Mouse (Mus musculus): ENCODE measurements at regions not wholly inside any gene's neighbourhood (a gene's known extent, or its start where the extent isn't known, plus 50 kb on each side); places are given as distances from the start of the nearest gene placed in this dataset.
A peak's percentile ranks its signal among the peaks of the same experiment; 100 is the strongest.

- DNase-seq = no peak
Measured at GRCm38 (mm10) chr2:3941496-3941895, 76.0 kb upstream of the Frmd4a start.

GRCm38 (mm10) chr2:3947432-3947831, 70.1 kb upstream of the Frmd4a start:
- no peak for DNase-seq

- DNase-seq = no peak
Measured at GRCm38 (mm10) chr2:3948331-3948730, 69.2 kb upstream of the Frmd4a start.

- DNase-seq = no peak
Measured at GRCm38 (mm10) chr2:3957491-3957890, 60.0 kb upstream of the Frmd4a start.

GRCm38 (mm10) chr2:3958065-3958641, 59.4 kb upstream of the Frmd4a start:
- peak; percentile 19 for DNase-seq

- DNase-seq = no peak
Measured at GRCm38 (mm10) chr2:3958711-3959110, 58.8 kb upstream of the Frmd4a start.

- DNase-seq = no peak
Measured at GRCm38 (mm10) chr2:3959181-3959580, 58.3 kb upstream of the Frmd4a start.

GRCm38 (mm10) chr2:3960213-3960612, 57.3 kb upstream of the Frmd4a start:
- no peak for DNase-seq

- DNase-seq = no peak
Measured at GRCm38 (mm10) chr2:3964351-3964750, 53.2 kb upstream of the Frmd4a start.
